Mouse (Mus musculus) CH12.LX (cell line): ENCODE measurements around the gene Ms4a18. TPM values are rescaled to one million over a fixed set of nuclear protein-coding genes. Genes with fewer than 3 reads are reported as not detected.
A peak's percentile ranks its signal among the peaks of the same experiment; 100 is the strongest.

Experiments
- DNase-seq: peaks from one replicate; pipeline ENCODE4 v3.0.0-alpha.2; 2013; ENCODE audit errors: extremely low read depth
- H3K27ac ChIP-seq: 2 replicates; pipeline ENCODE4 v1.5.1; 2012; ENCODE audit warnings: low read depth, mild to moderate bottlenecking, control low read depth, moderate library complexity; ENCODE audit not compliant: insufficient read depth
- H3K27me3 ChIP-seq: replicated peaks from 2 replicates; pipeline ENCODE3; 2012; ENCODE audit warnings: inconsistent platforms
- H3K36me3 ChIP-seq, 2 experiments: replicated peaks in 1 of 2; 2 replicates each; pipeline versions ENCODE3 to v1.6.1; 2012; ENCODE audit warnings: inconsistent platforms in 1 of 2, low read length in 1 of 2, mild to moderate bottlenecking in 1 of 2, mixed read lengths in 1 of 2, moderate library complexity in 1 of 2; ENCODE audit not compliant: control insufficient read depth in 1 of 2, insufficient read depth in 1 of 2
- H3K4me1 ChIP-seq, 2 experiments: 2 replicates each; pipeline ENCODE4 v1.6.1; 2012; ENCODE audit warnings: inconsistent platforms in 1 of 2, moderate library complexity in 1 of 2; ENCODE audit not compliant: insufficient read depth in 2 of 2, control insufficient read depth in 1 of 2
- H3K4me2 ChIP-seq: 2 replicates; pipeline ENCODE4 v1.6.1; 2012; ENCODE audit warnings: low read depth, mild to moderate bottlenecking, control low read depth; ENCODE audit not compliant: poor library complexity, insufficient read depth, severe bottlenecking
- H3K4me3 ChIP-seq, 3 experiments: fragments of 150-350 bp in 1 of 3; sonication (generic) in 1 of 3; replicated peaks in 1 of 3; 2 replicates each; pipeline versions ENCODE3 to v1.5.1; 2011 to 2012; ENCODE audit warnings: low read depth in 2 of 3, low read length in 2 of 3, mild to moderate bottlenecking in 2 of 3, moderate library complexity in 2 of 3, control low read depth in 1 of 3, improper control_type of control experiment in 1 of 3, inconsistent platforms in 1 of 3, mixed read lengths in 1 of 3; ENCODE audit not compliant: poor library complexity in 1 of 3
- H3K79me2 ChIP-seq: replicated peaks from 2 replicates; pipeline ENCODE4 v1.6.1; 2012; ENCODE audit warnings: mild to moderate bottlenecking, moderate library complexity; ENCODE audit not compliant: control insufficient read depth, poor library complexity, insufficient read depth, severe bottlenecking; ENCODE audit errors: extremely low read depth
- H3K9ac ChIP-seq: 2 replicates; pipeline ENCODE4 v1.6.1; 2012; ENCODE audit warnings: low read depth, mild to moderate bottlenecking, control low read depth, moderate library complexity; ENCODE audit not compliant: insufficient read depth
- H3K9me3 ChIP-seq: replicated peaks from 2 replicates; pipeline ENCODE3; 2012; ENCODE audit warnings: low read length, inconsistent platforms, mixed read lengths
- BHLHE40 ChIP-seq: IDR thresholded peaks from 2 replicates; pipeline ENCODE4 v1.6.1; 2011; ENCODE audit warnings: mild to moderate bottlenecking, low read depth, low read length, improper control_type of control experiment
- CHD1 ChIP-seq: IDR thresholded peaks from 2 replicates; pipeline ENCODE4 v1.6.1; 2012; ENCODE audit warnings: low read depth, low read length, improper control_type of control experiment, inconsistent platforms
- CTCF ChIP-seq, 2 experiments: IDR thresholded peaks in 1 of 2; conservative IDR thresholded peaks in 1 of 2; 2 replicates each; pipeline ENCODE4 v1.5.1; 2011 to 2012; ENCODE audit warnings: low read depth in 2 of 2, low read length in 2 of 2, improper control_type of control experiment in 1 of 2, inconsistent platforms in 1 of 2, mild to moderate bottlenecking in 1 of 2, moderate library complexity in 1 of 2
- E2F4 ChIP-seq: IDR thresholded peaks from 2 replicates; pipeline ENCODE4 v1.6.1; 2011; ENCODE audit warnings: low read depth, low read length, improper control_type of control experiment; ENCODE audit not compliant: insufficient replicate concordance
- ELF1 ChIP-seq: IDR thresholded peaks from 2 replicates; pipeline ENCODE4 v1.6.1; 2014; ENCODE audit warnings: low read depth, mild to moderate bottlenecking, inconsistent platforms, low read length, improper control_type of control experiment
- HCFC1 ChIP-seq: IDR thresholded peaks from 2 replicates; pipeline ENCODE4 v1.6.1; 2012; ENCODE audit warnings: low read depth, mild to moderate bottlenecking, inconsistent platforms, low read length, improper control_type of control experiment
- MAX ChIP-seq: IDR thresholded peaks from 2 replicates; pipeline ENCODE4 v1.6.1; 2011; ENCODE audit warnings: low read length, improper control_type of control experiment
- MAZ ChIP-seq: IDR thresholded peaks from 2 replicates; pipeline ENCODE4 v1.6.1; 2012; ENCODE audit warnings: low read depth, mild to moderate bottlenecking, inconsistent platforms, low read length, improper control_type of control experiment, moderate library complexity
- MYC ChIP-seq: IDR thresholded peaks from 2 replicates; pipeline ENCODE4 v1.6.1; 2011; ENCODE audit warnings: low read depth, mild to moderate bottlenecking, improper control_type of control experiment, low read length
- NELFE ChIP-seq: IDR thresholded peaks from 2 replicates; pipeline ENCODE4 v1.6.1; 2011; ENCODE audit warnings: low read depth, low read length, improper control_type of control experiment
- NRF1 ChIP-seq: IDR thresholded peaks from 2 replicates; pipeline ENCODE4 v1.6.1; 2014; ENCODE audit warnings: low read depth, mild to moderate bottlenecking, inconsistent platforms, low read length, improper control_type of control experiment, moderate library complexity
- POLR2A ChIP-seq: IDR thresholded peaks from 2 replicates; pipeline ENCODE4 v1.6.1; 2011; ENCODE audit warnings: low read depth, mild to moderate bottlenecking, improper control_type of control experiment, low read length
- POLR2AphosphoS2 ChIP-seq: IDR thresholded peaks from 2 replicates; pipeline ENCODE4 v1.6.1; 2011; ENCODE audit warnings: low read depth, low read length, improper control_type of control experiment
- RAD21 ChIP-seq: IDR thresholded peaks from 2 replicates; pipeline ENCODE4 v1.6.1; 2011; ENCODE audit warnings: low read depth, mild to moderate bottlenecking, low read length, improper control_type of control experiment, moderate library complexity
- SMC3 ChIP-seq: IDR thresholded peaks from 2 replicates; pipeline ENCODE4 v1.6.1; 2011; ENCODE audit warnings: low read depth, low read length, improper control_type of control experiment
- TBP ChIP-seq: conservative IDR thresholded peaks from 2 replicates; pipeline ENCODE4 v1.6.1; 2011; ENCODE audit warnings: low read depth, low read length, improper control_type of control experiment
- TCF12 ChIP-seq: IDR thresholded peaks from 2 replicates; pipeline ENCODE4 v1.6.1; 2014; ENCODE audit warnings: low read depth, mild to moderate bottlenecking, inconsistent platforms, low read length, improper control_type of control experiment
- ZMIZ1 ChIP-seq: IDR thresholded peaks from 2 replicates; pipeline ENCODE4 v1.6.1; 2012; ENCODE audit warnings: low read depth, mild to moderate bottlenecking, inconsistent platforms, low read length, improper control_type of control experiment
- dilution Hi-C: fragments of 300-500 bp; cut with MboI; formaldehyde crosslinking; loops from 2 replicates; pipeline ENCODE4 v1.14.3; 2020; ENCODE audit warnings: low sequenced_read_pairs; ENCODE audit not compliant: extremely low pct_unique_long_range_greater_than_20kb, extremely low pct_ligation_motif_present
- in situ Hi-C: fragments of 300-500 bp; cut with MboI; formaldehyde crosslinking; loops from 3 replicates; pipeline ENCODE4 v1.14.3; 2019; ENCODE audit warnings: low sequenced_read_pairs, low pct_ligation_motif_present, low pct_unique_long_range_greater_than_20kb, mixed read lengths
- polyA plus RNA-seq: library from polyadenylated mRNA; unstranded; fragments of >175 nt; gene quantifications from 2 replicates; pipeline ENCODE4 v1.2.1, GENCODE M21; 2012; ENCODE audit warnings: low read depth; ENCODE audit not compliant: insufficient read length
- total RNA-seq, 2 experiments: library from RNA; depleted of rRNA; stranded (reverse); fragments of 300-350 nt in 1 of 2; fragments of >200 nt in 1 of 2; gene quantifications; 2 replicates each; pipeline ENCODE4 v1.2.3; 2012 to 2014

Ms4a18 gene
- total and polyA plus RNA-seq, 3 experiments, result not detected

DNA sequence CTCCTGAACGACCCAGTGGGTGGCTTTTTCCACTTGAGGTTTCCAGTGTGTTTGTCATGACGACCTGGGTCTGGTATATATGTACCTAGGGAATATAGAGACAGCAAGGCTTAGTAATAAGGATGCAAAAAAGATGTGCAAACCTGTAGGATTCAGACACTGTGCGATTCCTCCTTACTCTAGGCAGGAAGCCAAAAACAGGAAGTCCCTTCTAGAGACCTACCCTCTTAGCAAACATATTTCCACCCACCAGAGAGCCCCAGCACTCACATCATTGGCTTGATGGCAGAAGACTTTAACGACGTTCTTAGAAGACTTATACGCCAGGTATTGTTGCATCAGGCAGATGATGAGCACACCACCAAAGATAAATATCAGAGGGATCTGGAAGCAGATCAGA lies 30.2 kb upstream of the Ms4a18 start:
- no peaks in the 10 kb centered on the region for H3K79me2 ChIP-seq
- no peaks in the 10 kb centered on the region for H3K36me3 ChIP-seq
- peak overlapping the region; percentile 23; the same call in 1 of the 2 replicates for H3K27ac ChIP-seq
- peaks cover 2 to 37% of the 10 kb centered on the region in 2 experiments; a peak in 3 of 4 replicates for H3K4me1 ChIP-seq
- no peaks in the 10 kb centered on the region for H3K9me3 ChIP-seq
- H3K9ac ChIP-seq, result peak overlapping the region; percentile 76
- in situ Hi-C loops (loop anchor here (25.0 kb wide), 1 partner anchor 564 kb away; the partner anchor contains the start of genes Ms4a2 and Ms4a6d), dilution Hi-C loops (no loop called here)
- H3K4me3 ChIP-seq, result peak overlapping the region; percentile 34 to 44 (median 39)
- H3K27me3 ChIP-seq, result no peaks in the 10 kb centered on the region
- peak; percentile 55 for TF ChIP-seq POLR2A
- TF ChIP-seq TBP, result peak; percentile 43; the same call in 1 of the 2 replicates
- peak; percentile 46; the same call in 1 of the 2 replicates for TF ChIP-seq ZMIZ1
- TF ChIP-seq MYC, result peak; percentile 42; the same call in 1 of the 2 replicates
- no peak for TF ChIP-seq CHD1
- TF ChIP-seq ELF1, result peak; percentile 80
- TF ChIP-seq NELFE, result peak; percentile 65; the same call in 1 of the 2 replicates
- peak; percentile 18 for TF ChIP-seq HCFC1
- TF ChIP-seq TCF12, result peak; percentile 46; the same call in 1 of the 2 replicates
- no peak for TF ChIP-seq BHLHE40
- TF ChIP-seq, all 38 proteins: peak for 8
- peak overlapping the region; percentile 68 for H3K4me2 ChIP-seq
- peak; percentile 71 for DNase-seq

DNA sequence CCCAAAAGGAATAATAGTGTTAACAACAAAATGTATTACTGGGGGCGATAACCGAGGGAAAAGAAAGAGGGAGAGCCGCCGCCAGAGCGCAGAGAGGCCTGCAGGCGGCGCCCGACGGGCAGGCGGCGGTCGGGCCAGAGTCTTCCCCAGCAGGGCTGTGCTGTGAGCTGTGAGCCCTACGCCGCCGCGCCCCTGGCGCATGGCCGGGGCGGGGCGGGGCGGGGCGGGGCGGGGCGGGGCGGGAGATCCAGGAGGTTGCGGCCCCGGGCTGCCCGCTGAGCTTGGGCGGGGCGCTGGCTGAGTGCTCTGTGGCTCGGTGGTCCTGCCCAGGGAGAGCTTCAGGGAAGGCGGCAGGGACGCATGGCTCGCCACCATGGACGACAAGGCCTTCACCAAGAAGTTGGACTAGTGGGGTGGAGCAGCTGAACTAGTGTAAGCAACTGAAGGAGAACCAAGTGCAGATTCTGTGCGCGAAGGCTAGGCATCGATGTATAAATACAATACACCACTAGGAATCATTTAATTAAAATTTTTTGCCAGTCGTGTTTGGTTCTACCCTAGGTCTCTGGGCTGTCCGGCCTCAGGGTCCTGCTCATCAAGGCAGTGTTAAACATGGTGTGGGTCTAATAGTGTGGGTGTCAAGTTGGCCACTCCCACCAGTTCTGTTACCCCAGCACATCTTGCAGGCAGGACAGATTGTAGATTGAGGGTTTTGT lies 27.3 kb upstream of the Ms4a18 start:
- Histone ChIP-seq H3K27me3 (no peaks in the 10 kb centered on the region), H3K79me2 (no peaks in the 10 kb centered on the region), H3K27ac (no peak overlapping the region), H3K36me3 (no peaks in the 10 kb centered on the region), H3K4me3 (peak overlapping the region in 2 of 3 experiments; percentile 31 to 60), H3K9me3 (no peaks in the 10 kb centered on the region), H3K4me1 (peaks cover 2 to 28% of the 10 kb centered on the region in 2 experiments; a peak in 3 of 4 replicates), H3K9ac (peak overlapping the region; percentile 60; the same call in 1 of the 2 replicates)
- peak; percentile 70 for DNase-seq
- TF ChIP-seq BHLHE40, result 0 out of 2 replicates have a peak, but pooled peaks have one; percentile 12
- no peak for TF ChIP-seq POLR2AphosphoS2
- TF ChIP-seq MAX, result peak; percentile 9; the same call in 1 of the 2 replicates
- TF ChIP-seq MYC, result no peak
- 0 out of 2 replicates have a peak, but pooled peaks have one; percentile 32 for TF ChIP-seq ELF1
- TF ChIP-seq CTCF (conservative IDR thresholded peaks at IDR 0.05 in 1 of 2, IDR thresholded peaks at IDR 0.05 in 1 of 2; ENCODE audit: low read depth in 2 of 2, low read length in 2 of 2), result peak; percentile 23 to 85; a peak in 3 of 4 replicates
- TF ChIP-seq E2F4, result no peak
- TF ChIP-seq NRF1, result peak; percentile 60
- TF ChIP-seq MAZ, result peak; percentile 40; the same call in 1 of the 2 replicates
- TF ChIP-seq TCF12, result 0 out of 2 replicates have a peak, but pooled peaks have one; percentile 45
- peak; percentile 61 for TF ChIP-seq RAD21
- peak; percentile 76 for TF ChIP-seq SMC3
- TF ChIP-seq, all 38 proteins: peak for 9
- dilution Hi-C loops (no loop called here), in situ Hi-C loops (loop anchor here (25.0 kb wide), 1 partner anchor 567 kb away; the partner anchor contains the start of genes Ms4a2 and Ms4a6d)
- H3K4me2 ChIP-seq, result peak overlapping the region; percentile 93
